Mouse (Mus musculus): ENCODE measurements around the gene Nup50.

Nup50 gene

GRCm38 (mm10) chr15:84987874-84988825 lies 64.9 kb downstream of the Nup50 start, which contains the start of gene 5031439G07Rik:
Gene 5031439G07Rik (minus strand): TSS chr15:84988551.
- peak; percentile 87 to 91 for DNase-seq (ENCODE audit: low spot score in 2 of 2)

GRCm38 (mm10) chr15:84989098-84989497 lies 65.9 kb downstream of the Nup50 start:
- no peak for DNase-seq (ENCODE audit: low spot score in 2 of 2)

GRCm38 (mm10) chr15:84989771-84990170 lies 66.6 kb downstream of the Nup50 start:
- no peak for DNase-seq (ENCODE audit: low spot score in 2 of 2)
